Mouse (Mus musculus) MEL (cell line): ENCODE results near the gene Pycr1. TPM values are rescaled to one million over a fixed set of nuclear protein-coding genes. Genes with fewer than 3 reads are reported as not detected.

Experiments used
- DNase-seq: peaks from one replicate; pipeline ENCODE4 v3.0.0; 2011; ENCODE audit warnings: low read depth, low spot score
- H3K27ac ChIP-seq: 2 replicates; pipeline ENCODE4 v1.5.1; 2012; ENCODE audit warnings: low read depth, mild to moderate bottlenecking, control low read depth, low read length, moderate library complexity; ENCODE audit not compliant: control insufficient read depth
- H3K27me3 ChIP-seq, 2 experiments: fragments of 150-350 bp in 1 of 2; sonication (generic) in 1 of 2; 2 replicates each; pipeline ENCODE4 v1.6.1; 2012; ENCODE audit warnings: low read length in 2 of 2, mild to moderate bottlenecking in 2 of 2, improper control_type of control experiment in 1 of 2, moderate library complexity in 1 of 2; ENCODE audit not compliant: insufficient read depth in 2 of 2, control insufficient read depth in 1 of 2
- H3K36me3 ChIP-seq, 2 experiments: 2 replicates each; pipeline ENCODE4 v1.6.1; 2012 to 2014; ENCODE audit warnings: low read length in 2 of 2, improper control_type of control experiment in 1 of 2, inconsistent platforms in 1 of 2, mild to moderate bottlenecking in 1 of 2; ENCODE audit not compliant: insufficient read depth in 2 of 2, control insufficient read depth in 1 of 2
- H3K4me1 ChIP-seq, 2 experiments: fragments of 150-350 bp in 1 of 2; sonication (generic) in 1 of 2; 2 replicates each; pipeline ENCODE4 v1.6.1; 2012; ENCODE audit warnings: low read length in 2 of 2, improper control_type of control experiment in 1 of 2, mild to moderate bottlenecking in 1 of 2; ENCODE audit not compliant: insufficient read depth in 2 of 2, control insufficient read depth in 1 of 2
- H3K4me3 ChIP-seq, 2 experiments: fragments of 150-350 bp in 1 of 2; sonication (generic) in 1 of 2; 2 replicates each; pipeline ENCODE4 v1.5.1; 2012; ENCODE audit warnings: low read depth in 2 of 2, low read length in 2 of 2, mild to moderate bottlenecking in 2 of 2, moderate library complexity in 2 of 2, control low read depth in 1 of 2, improper control_type of control experiment in 1 of 2; ENCODE audit not compliant: control insufficient read depth in 1 of 2, insufficient read depth in 1 of 2
- H3K79me2 ChIP-seq: 2 replicates; pipeline ENCODE4 v1.6.1; 2012; ENCODE audit warnings: mild to moderate bottlenecking, low read length, moderate library complexity; ENCODE audit not compliant: control insufficient read depth, poor library complexity, insufficient read depth
- H3K9ac ChIP-seq: 2 replicates; pipeline ENCODE4 v1.6.1; 2012; ENCODE audit warnings: low read depth, mild to moderate bottlenecking, control low read depth, low read length, moderate library complexity; ENCODE audit not compliant: control insufficient read depth, poor library complexity, severe bottlenecking
- H3K9me3 ChIP-seq: fragments of 150-350 bp; sonication (generic); replicated peaks from 2 replicates; pipeline ENCODE4 v1.6.1; 2012; ENCODE audit warnings: mild to moderate bottlenecking, low read length, improper control_type of control experiment, moderate library complexity; ENCODE audit not compliant: insufficient read depth
- BHLHE40 ChIP-seq: IDR thresholded peaks from 2 replicates; pipeline ENCODE4 v1.6.1; 2012; ENCODE audit warnings: low read depth, mild to moderate bottlenecking, inconsistent platforms, low read length, improper control_type of control experiment, borderline replicate concordance
- CHD1 ChIP-seq: IDR thresholded peaks from 2 replicates; pipeline ENCODE4 v1.6.1; 2012; ENCODE audit warnings: low read depth, mild to moderate bottlenecking, inconsistent platforms, low read length, improper control_type of control experiment
- CHD2 ChIP-seq: IDR thresholded peaks from 2 replicates; pipeline ENCODE4 v1.6.1; 2011; ENCODE audit warnings: low read length, improper control_type of control experiment
- CTCF ChIP-seq, 3 experiments: IDR thresholded peaks in 2 of 3; conservative IDR thresholded peaks in 1 of 3; 2 replicates each; pipeline ENCODE4 v1.5.1; 2011 to 2012; ENCODE audit warnings: low read length in 3 of 3, low read depth in 2 of 3, mild to moderate bottlenecking in 2 of 3, improper control_type of control experiment in 1 of 3, inconsistent platforms in 1 of 3, mixed read lengths in 1 of 3, moderate library complexity in 1 of 3; ENCODE audit not compliant: control insufficient read depth in 1 of 3, insufficient read depth in 1 of 3, poor library complexity in 1 of 3, severe bottlenecking in 1 of 3
- E2F4 ChIP-seq: IDR thresholded peaks from 2 replicates; pipeline ENCODE4 v1.6.1; 2011; ENCODE audit warnings: low read depth, low read length, improper control_type of control experiment, borderline replicate concordance
- ELF1 ChIP-seq: IDR thresholded peaks from 2 replicates; pipeline ENCODE4 v1.6.1; 2014; ENCODE audit warnings: low read depth, mild to moderate bottlenecking, inconsistent platforms, low read length, improper control_type of control experiment, moderate library complexity
- EP300 ChIP-seq, 2 experiments: IDR thresholded peaks; 2 replicates each; pipeline ENCODE4 v1.6.1; 2011; ENCODE audit warnings: improper control_type of control experiment in 2 of 2, low read length in 2 of 2, low read depth in 1 of 2, mild to moderate bottlenecking in 1 of 2
- ETS1 ChIP-seq: IDR thresholded peaks from 2 replicates; pipeline ENCODE4 v1.6.1; 2012; ENCODE audit warnings: low read depth, mild to moderate bottlenecking, inconsistent platforms, low read length, improper control_type of control experiment, moderate library complexity
- GATA1 ChIP-seq: IDR thresholded peaks from 2 replicates; pipeline ENCODE4 v1.6.1; 2011; ENCODE audit warnings: low read depth, low read length, improper control_type of control experiment
- HCFC1 ChIP-seq: IDR thresholded peaks from 2 replicates; pipeline ENCODE4 v1.6.1; 2012; ENCODE audit warnings: low read depth, mild to moderate bottlenecking, inconsistent platforms, low read length, improper control_type of control experiment, moderate library complexity
- JUND ChIP-seq: IDR thresholded peaks from 2 replicates; pipeline ENCODE4 v1.6.1; 2011; ENCODE audit warnings: low read depth, mild to moderate bottlenecking, improper control_type of control experiment, low read length
- KAT2A ChIP-seq: conservative IDR thresholded peaks from 2 replicates; pipeline ENCODE4 v1.6.1; 2012; ENCODE audit warnings: low read depth, low read length, improper control_type of control experiment, inconsistent platforms
- MAFK ChIP-seq: IDR thresholded peaks from 2 replicates; pipeline ENCODE4 v1.6.1; 2011; ENCODE audit warnings: low read depth, mild to moderate bottlenecking, low read length, improper control_type of control experiment, borderline replicate concordance
- MAX ChIP-seq: IDR thresholded peaks from 2 replicates; pipeline ENCODE4 v1.6.1; 2011; ENCODE audit warnings: low read length, improper control_type of control experiment
- MAZ ChIP-seq: IDR thresholded peaks from 2 replicates; pipeline ENCODE4 v1.6.1; 2012; ENCODE audit warnings: low read depth, mild to moderate bottlenecking, inconsistent platforms, low read length, improper control_type of control experiment
- MEF2A ChIP-seq: IDR thresholded peaks from 2 replicates; pipeline ENCODE4 v1.6.1; 2014; ENCODE audit warnings: low read depth, mild to moderate bottlenecking, inconsistent platforms, low read length, improper control_type of control experiment; ENCODE audit not compliant: poor library complexity, insufficient replicate concordance, severe bottlenecking; ENCODE audit errors: extremely low read depth
- MXI1 ChIP-seq: IDR thresholded peaks from 2 replicates; pipeline ENCODE4 v1.6.1; 2011; ENCODE audit warnings: mild to moderate bottlenecking, low read depth, low read length, improper control_type of control experiment
- MYB ChIP-seq: IDR thresholded peaks from 2 replicates; pipeline ENCODE4 v1.6.1; 2011; ENCODE audit warnings: mild to moderate bottlenecking, low read depth, low read length, improper control_type of control experiment
- MYC ChIP-seq: IDR thresholded peaks from 2 replicates; pipeline ENCODE4 v1.6.1; 2011; ENCODE audit warnings: low read depth, mild to moderate bottlenecking, low read length, improper control_type of control experiment, moderate library complexity
- NELFE ChIP-seq: IDR thresholded peaks from 2 replicates; pipeline ENCODE4 v1.6.1; 2011; ENCODE audit warnings: low read depth, low read length, improper control_type of control experiment
- POLR2A ChIP-seq, 2 experiments: IDR thresholded peaks; 2 replicates each; pipeline ENCODE4 v1.6.1; 2011 to 2012; ENCODE audit warnings: low read length in 2 of 2, mild to moderate bottlenecking in 2 of 2, control low read depth in 1 of 2, improper control_type of control experiment in 1 of 2, low read depth in 1 of 2, moderate library complexity in 1 of 2; ENCODE audit not compliant: control insufficient read depth in 1 of 2, insufficient read depth in 1 of 2, poor library complexity in 1 of 2
- POLR2AphosphoS2 ChIP-seq: IDR thresholded peaks from 2 replicates; pipeline ENCODE4 v1.6.1; 2011; ENCODE audit warnings: low read length, improper control_type of control experiment
- POLR2AphosphoS5 ChIP-seq: IDR thresholded peaks from 2 replicates; pipeline ENCODE4 v1.6.1; 2012; ENCODE audit warnings: low read depth, borderline replicate concordance, mild to moderate bottlenecking, inconsistent platforms, low read length, moderate library complexity, mixed read lengths
- RAD21 ChIP-seq: IDR thresholded peaks from 2 replicates; pipeline ENCODE4 v1.6.1; 2011; ENCODE audit warnings: mild to moderate bottlenecking, low read depth, low read length, improper control_type of control experiment
- RCOR1 ChIP-seq: IDR thresholded peaks from 2 replicates; pipeline ENCODE4 v1.6.1; 2012; ENCODE audit warnings: low read depth, mild to moderate bottlenecking, inconsistent platforms, low read length, improper control_type of control experiment
- SIN3A ChIP-seq: IDR thresholded peaks from 2 replicates; pipeline ENCODE4 v1.6.1; 2012; ENCODE audit warnings: low read length, improper control_type of control experiment, inconsistent platforms
- SMC3 ChIP-seq: IDR thresholded peaks from 2 replicates; pipeline ENCODE4 v1.6.1; 2011; ENCODE audit warnings: low read depth, low read length, improper control_type of control experiment
- TAL1 ChIP-seq: IDR thresholded peaks from 2 replicates; pipeline ENCODE4 v1.6.1; 2012; ENCODE audit warnings: mild to moderate bottlenecking, inconsistent platforms, low read length, moderate library complexity, mixed read lengths
- TBP ChIP-seq: IDR thresholded peaks from 2 replicates; pipeline ENCODE4 v1.8.0; 2011; ENCODE audit warnings: low read depth, low read length, improper control_type of control experiment
- TCF12 ChIP-seq: IDR thresholded peaks from 2 replicates; pipeline ENCODE4 v1.6.1; 2014; ENCODE audit warnings: low read depth, mild to moderate bottlenecking, inconsistent platforms, low read length, improper control_type of control experiment, moderate library complexity
- UBTF ChIP-seq: IDR thresholded peaks from 2 replicates; pipeline ENCODE4 v1.6.1; 2012; ENCODE audit warnings: low read depth, mild to moderate bottlenecking, inconsistent platforms, low read length, improper control_type of control experiment, moderate library complexity, borderline replicate concordance; ENCODE audit not compliant: insufficient read depth
- USF1 ChIP-seq: IDR thresholded peaks from 2 replicates; pipeline ENCODE4 v1.6.1; 2014; ENCODE audit warnings: low read depth, mild to moderate bottlenecking, inconsistent platforms, low read length, improper control_type of control experiment, moderate library complexity
- USF2 ChIP-seq, 2 experiments: IDR thresholded peaks; 2 replicates each; pipeline ENCODE4 v1.6.1; 2011 to 2012; ENCODE audit warnings: improper control_type of control experiment in 2 of 2, low read length in 2 of 2, borderline replicate concordance in 1 of 2, inconsistent platforms in 1 of 2, low read depth in 1 of 2, mild to moderate bottlenecking in 1 of 2; ENCODE audit not compliant: insufficient read depth in 1 of 2
- ZC3H11A ChIP-seq: IDR thresholded peaks from 2 replicates; pipeline ENCODE4 v1.6.1; 2012; ENCODE audit warnings: low read depth, mild to moderate bottlenecking, inconsistent platforms, low read length, improper control_type of control experiment
- ZKSCAN1 ChIP-seq: IDR thresholded peaks from 2 replicates; pipeline ENCODE4 v1.6.1; 2012; ENCODE audit warnings: low read depth, mild to moderate bottlenecking, inconsistent platforms, low read length, improper control_type of control experiment, moderate library complexity
- ZMIZ1 ChIP-seq: IDR thresholded peaks from 2 replicates; pipeline ENCODE4 v1.6.1; 2012; ENCODE audit warnings: low read depth, mild to moderate bottlenecking, inconsistent platforms, low read length, improper control_type of control experiment, moderate library complexity
- ZNF384 ChIP-seq: IDR thresholded peaks from 2 replicates; pipeline ENCODE4 v1.6.1; 2012; ENCODE audit warnings: low read depth, mild to moderate bottlenecking, inconsistent platforms, low read length, improper control_type of control experiment
- polyA plus RNA-seq, 2 experiments: library from polyadenylated mRNA; stranded (reverse) in 1 of 2; unstranded in 1 of 2; fragments of >175 nt in 1 of 2; fragments of >200 nt in 1 of 2; gene quantifications; 2 replicates each; pipeline versions ENCODE4 v1.2.1 to v1.2.4; 2012; ENCODE audit warnings: low replicate concordance in 2 of 2, low read depth in 1 of 2; ENCODE audit not compliant: insufficient read length in 2 of 2, insufficient read depth in 1 of 2, missing spikeins in 1 of 2
- total RNA-seq: library from RNA; depleted of rRNA; stranded (reverse); fragments of 300-350 nt; gene quantifications from 2 replicates; pipeline ENCODE4 v1.2.3, GENCODE M21; 2012; rRNA removed

Gene Pycr1
- total RNA-seq = 2.6 and 7.1 TPM in 2 replicates
- 10 to 100 TPM in 1 of 2 experiments, not detected in 1; 15.3 TPM for polyA plus RNA-seq

- no peaks in the 10 kb centered on the region for H3K9me3 ChIP-seq
- H3K27me3 ChIP-seq = no peaks in the 10 kb centered on the region
- H3K4me1 ChIP-seq = peaks cover 7 to 15% of the 10 kb centered on the region in 2 experiments
- no peak within 1 kb of the TSS for H3K27ac ChIP-seq
- no peaks in the 10 kb centered on the region for H3K79me2 ChIP-seq
- H3K4me3 ChIP-seq = peak within 1 kb of the TSS; percentile 58 to 59
- peaks cover 0 to 8% of the 10 kb centered on the region in 2 experiments; a peak in 2 of 4 replicates for H3K36me3 ChIP-seq
- H3K9ac ChIP-seq = peak within 1 kb of the TSS; percentile 74
- peak; percentile 99 for DNase-seq
- TF ChIP-seq HCFC1 = 0 out of 2 replicates have a peak, but pooled peaks have one; percentile 19
- TF ChIP-seq MYB = no peak
- peak; percentile 86 for TF ChIP-seq ZMIZ1
- no peak for TF ChIP-seq MAFK
- TF ChIP-seq MEF2A = no peak; the same call in 1 of the 2 replicates
- no peak for TF ChIP-seq E2F4
- peak; percentile 52; the same call in 1 of the 2 replicates for TF ChIP-seq USF1
- no peak for TF ChIP-seq ZC3H11A
- TF ChIP-seq ZNF384 = no peak
- peak; percentile 43 for TF ChIP-seq NELFE
- no peak for TF ChIP-seq RAD21
- TF ChIP-seq TCF12 = no peak
- peak; percentile 79 for TF ChIP-seq MAX
- TF ChIP-seq POLR2AphosphoS2 = peak; percentile 58; the same call in 1 of the 2 replicates
- no peak for TF ChIP-seq BHLHE40
- TF ChIP-seq GATA1 = no peak
- TF ChIP-seq CHD1 = no peak
- 0 out of 2 replicates have a peak, but pooled peaks have one; percentile 12 for TF ChIP-seq ETS1
- TF ChIP-seq JUND = no peak
- TF ChIP-seq TAL1 = no peak
- peak; percentile 60 for TF ChIP-seq TBP
- TF ChIP-seq CTCF (IDR thresholded peaks at IDR 0.05 in 2 of 3, conservative IDR thresholded peaks at IDR 0.05 in 1 of 3; ENCODE audit: control insufficient read depth in 1 of 3, insufficient read depth in 1 of 3, low read depth in 2 of 3, low read length in 3 of 3, poor library complexity in 1 of 3, severe bottlenecking in 1 of 3) = no peak
- TF ChIP-seq USF2 (IDR thresholded peaks at IDR 0.05; ENCODE audit: borderline replicate concordance in 1 of 2, insufficient read depth in 1 of 2, low read depth in 1 of 2, low read length in 2 of 2) = no peak
- no peak; the same call in 1 of the 2 replicates for TF ChIP-seq CHD2
- no peak for TF ChIP-seq UBTF
- TF ChIP-seq EP300 (IDR thresholded peaks at IDR 0.05; ENCODE audit: low read depth in 1 of 2, low read length in 2 of 2) = no peak
- peak; percentile 64; the same call in 1 of the 2 replicates for TF ChIP-seq MAZ
- no peak for TF ChIP-seq POLR2AphosphoS5
- no peak for TF ChIP-seq KAT2A
- no peak for TF ChIP-seq ELF1
- peak; percentile 80 for TF ChIP-seq SIN3A
- TF ChIP-seq MYC = peak; percentile 91
- no peak for TF ChIP-seq SMC3
- TF ChIP-seq POLR2A (IDR thresholded peaks at IDR 0.05; ENCODE audit: control insufficient read depth in 1 of 2, insufficient read depth in 1 of 2, low read depth in 1 of 2, low read length in 2 of 2, poor library complexity in 1 of 2) = peak; percentile 71 to 79
- no peak for TF ChIP-seq RCOR1
- no peak for TF ChIP-seq ZKSCAN1
- TF ChIP-seq MXI1 = peak; percentile 96
These were observed at the start of gene Pycr1 for GRCm38 (mm10) chr11:120643601-120643987. Gene Pycr1 (minus strand): TSS chr11:120643769.
